Mouse (Mus musculus) liver, embryonic 14.5 days (tissue): ENCODE results near the gene Smyd3.

ENCODE experiments used
- CTCF ChIP-seq: IDR thresholded peaks from 2 replicates; pipeline ENCODE4 v1.5.1; 2016; ENCODE audit warnings: antibody characterized with exemption, low read depth, control low read depth
- EP300 ChIP-seq: IDR thresholded peaks from 2 replicates; pipeline ENCODE4 v1.6.1; 2016; ENCODE audit warnings: antibody characterized with exemption, low read depth

DNA sequence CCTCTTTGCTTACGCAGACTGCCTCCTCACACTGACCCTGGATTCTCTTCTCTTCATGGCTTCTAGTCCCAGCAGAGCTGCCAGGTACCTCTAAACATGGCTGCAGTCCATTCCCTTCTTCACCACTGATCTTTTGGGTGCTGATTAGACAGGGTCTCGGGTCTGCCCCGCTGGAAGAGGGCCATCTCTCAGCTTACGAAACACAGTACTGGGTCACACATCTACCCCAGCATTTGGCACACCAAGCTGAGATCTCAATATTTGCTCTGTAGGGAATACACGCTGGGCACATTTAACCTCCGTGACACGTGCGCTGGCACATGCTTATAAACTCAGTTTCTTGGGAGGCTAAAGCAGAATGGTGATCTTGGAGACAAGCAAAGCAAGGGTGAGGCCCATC, 413.4 kb downstream of the Smyd3 start:
- no peak for TF ChIP-seq CTCF
- TF ChIP-seq EP300 = no peak
